Mouse (Mus musculus) lung, adult 2 months (tissue): ENCODE data around the gene Gm37419. TPM values are rescaled to one million over a fixed set of nuclear protein-coding genes. Genes with fewer than 3 reads are reported as not detected.

Experiments
- DNase-seq: peaks from one replicate; pipeline ENCODE4 v3.0.0; 2022
- H3K4me1 ChIP-seq: fragments of 200-500 bp; 2 replicates; pipeline ENCODE4 v1.6.1; 2011; ENCODE audit warnings: low read length; ENCODE audit not compliant: control insufficient read depth, insufficient read depth
- H3K4me3 ChIP-seq: fragments of 200-500 bp; replicated peaks from 2 replicates; pipeline ENCODE3; 2011; ENCODE audit warnings: low read depth, mild to moderate bottlenecking, control low read depth, low read length; ENCODE audit errors: extremely low read depth
- CTCF ChIP-seq: fragments of 200-500 bp; IDR thresholded peaks from 2 replicates; pipeline ENCODE4 v1.5.1; 2011; ENCODE audit warnings: mild to moderate bottlenecking, low read length, control low read depth; ENCODE audit not compliant: insufficient read depth
- POLR2A ChIP-seq: fragments of 200-500 bp; IDR thresholded peaks from 2 replicates; pipeline ENCODE4 v1.6.1; 2011; ENCODE audit warnings: low read depth, mild to moderate bottlenecking, control low read depth, low read length, borderline replicate concordance; ENCODE audit errors: extremely low read depth
- WGBS: fragments of 180-500 bp; shearing (Covaris S2); methylation state at CpG from one replicate; pipeline ENCODE4 v1.1.7; 2018; 5-methylcytosine and 5-hydroxymethylcytosine counted together
- polyA plus RNA-seq: library from polyadenylated mRNA; depleted of rRNA; stranded (reverse); fragments of >200 nt; gene quantifications from 2 replicates; pipeline ENCODE4 v1.2.3, GENCODE M21; 2012

Gene Gm37419
- polyA plus RNA-seq, 1 experiment: not detected

- WGBS: 82% methylated on average over 14 of the region's 14 CpGs
- TF ChIP-seq POLR2A (no peak), CTCF (no peak)
- H3K4me3 ChIP-seq: no peak overlapping the region
- DNase-seq: no peak
- no peaks in the 10 kb centered on the region; the same call in 1 of the 2 replicates for H3K4me1 ChIP-seq
These were observed 23.4 kb upstream of the Gm37419 start for GRCm38 (mm10) chr16:23964706-23965367.

- TF ChIP-seq CTCF: no peak
- TF ChIP-seq POLR2A: no peak
- DNase-seq: no peak
- Histone ChIP-seq H3K4me3 (no peak overlapping the region), H3K4me1 (no peaks in the 10 kb centered on the region; the same call in 1 of the 2 replicates)
- WGBS: 85% methylated on average over 14 of the region's 14 CpGs
These were observed 22.2 kb upstream of the Gm37419 start for GRCm38 (mm10) chr16:23966066-23966465.

GRCm38 (mm10) chr16:23967301-23967700, 21.0 kb upstream of the Gm37419 start:
- Histone ChIP-seq H3K4me3 (no peak overlapping the region), H3K4me1 (no peaks in the 10 kb centered on the region; the same call in 1 of the 2 replicates)
- peak; percentile 58 for TF ChIP-seq CTCF
- TF ChIP-seq POLR2A: no peak
- DNase-seq: peak; percentile 44
- 70% methylated on average over 7 of the region's 7 CpGs for WGBS

- no peak for DNase-seq
These were observed 19.4 kb upstream of the Gm37419 start for GRCm38 (mm10) chr16:23968888-23969287.

GRCm38 (mm10) chr16:23969919-23970318, 18.4 kb upstream of the Gm37419 start:
- no peak overlapping the region for H3K4me3 ChIP-seq
- TF ChIP-seq POLR2A (no peak), CTCF (no peak)
- WGBS: 62% methylated on average over 14 of the region's 14 CpGs
- H3K4me1 ChIP-seq: no peaks in the 10 kb centered on the region; the same call in 1 of the 2 replicates
- no peak for DNase-seq

More at GRCm38 (mm10) chr16:23968888-23969287, 19.4 kb upstream of the Gm37419 start:
- no peaks in the 10 kb centered on the region; the same call in 1 of the 2 replicates for H3K4me1 ChIP-seq
- no peak overlapping the region for H3K4me3 ChIP-seq
- WGBS: 74% methylated on average over 4 of the region's 4 CpGs
- TF ChIP-seq POLR2A (no peak), CTCF (no peak)

GRCm38 (mm10) chr16:23972126-23972740, 16.0 kb upstream of the Gm37419 start:
- H3K4me3 ChIP-seq: no peak overlapping the region
- H3K4me1 ChIP-seq: peaks cover under 1% of the 10 kb centered on the region; the same call in 1 of the 2 replicates
- TF ChIP-seq CTCF (no peak), POLR2A (no peak)
- no peak for DNase-seq
- 85% methylated on average over 20 of the region's 20 CpGs for WGBS

GRCm38 (mm10) chr16:23972901-23973300, 15.4 kb upstream of the Gm37419 start:
- TF ChIP-seq POLR2A (no peak), CTCF (no peak)
- DNase-seq: no peak
- no peak overlapping the region for H3K4me3 ChIP-seq
- 76% methylated on average over 11 of the region's 11 CpGs for WGBS
- H3K4me1 ChIP-seq: peaks cover 4% of the 10 kb centered on the region

- DNase-seq: no peak
These were observed 14.5 kb upstream of the Gm37419 start for GRCm38 (mm10) chr16:23973635-23974367.

GRCm38 (mm10) chr16:23976196-23976595, 12.1 kb upstream of the Gm37419 start:
- TF ChIP-seq CTCF (no peak), POLR2A (no peak)
- Histone ChIP-seq H3K4me3 (no peak overlapping the region), H3K4me1 (peaks cover 15% of the 10 kb centered on the region)
- no peak for DNase-seq
- 71% methylated on average over 2 of the region's 2 CpGs for whole genome bisulfite sequencing

More at GRCm38 (mm10) chr16:23973635-23974367, 14.5 kb upstream of the Gm37419 start:
- peaks cover 4% of the 10 kb centered on the region for H3K4me1 ChIP-seq
- TF ChIP-seq POLR2A (no peak), CTCF (no peak)
- H3K4me3 ChIP-seq: no peak overlapping the region
- WGBS: 71% methylated on average over 9 of the region's 9 CpGs
